Mouse (Mus musculus): ENCODE measurements around the gene Ube2o. TPM values are rescaled to one million over a fixed set of nuclear protein-coding genes. Genes with fewer than 3 reads are reported as not detected.
"Not testable (repeated sequence)": the region's sequence is repeated elsewhere in the genome, so short reads cannot be mapped to it uniquely, and the experiment has no call there.

The Ube2o gene
- polyA plus RNA-seq, 1 experiment from 2014 or later = 17.2 TPM

DNA sequence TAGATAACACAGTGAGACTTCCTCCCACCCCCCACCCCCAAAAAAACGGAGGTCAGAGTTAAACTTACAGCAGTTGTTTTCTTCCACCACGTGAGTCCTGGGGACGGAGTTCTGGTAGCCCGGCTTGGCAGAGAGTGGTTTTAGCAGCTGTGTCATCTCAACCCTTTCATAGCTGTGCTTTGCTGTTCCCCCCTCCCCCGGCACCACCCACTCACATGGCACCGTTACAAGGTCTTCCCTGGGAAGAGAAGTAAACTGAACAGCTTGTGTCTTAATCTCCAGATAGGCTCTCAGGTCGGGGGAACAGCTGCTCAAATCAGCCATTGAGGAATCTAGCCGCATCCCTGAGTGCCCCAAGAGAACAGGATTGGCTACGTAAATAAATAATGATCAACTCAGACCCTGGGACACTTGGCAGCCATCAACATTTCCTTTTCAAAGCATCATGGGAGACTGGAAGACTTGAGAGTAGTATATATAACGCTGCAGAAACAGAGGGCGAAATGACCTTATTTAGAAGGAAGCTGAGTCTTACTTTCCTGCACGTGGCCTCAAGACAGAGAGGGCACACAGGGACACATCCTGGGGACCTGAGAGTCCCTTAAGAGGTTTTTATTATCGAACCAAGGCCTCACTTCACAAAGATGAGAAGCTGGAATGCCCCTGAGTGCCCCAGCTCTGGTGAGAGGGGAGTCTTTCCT lies 86.6 kb downstream of the Ube2o start:
- DNase-seq (ENCODE audit: low spot score) (peak; percentile 10), ATAC-seq (replicated peaks; ENCODE audit: insufficient number of reproducible peaks, low FRiP score, low TSS enrichment, low read depth) (no peak)
- H3K4me1 ChIP-seq (ENCODE audit: control insufficient read depth, insufficient read depth, low read length) = no peaks in the 10 kb centered on the region
- H3K4me3 ChIP-seq (ENCODE audit: low read depth, low read length) = no peak overlapping the region
- H3K36me3 ChIP-seq (replicated peaks; ENCODE audit: control insufficient read depth, insufficient read depth, low read depth, low read length) = no peaks in the 10 kb centered on the region
- no peaks in the 10 kb centered on the region for H3K9me3 ChIP-seq (replicated peaks; ENCODE audit: control insufficient read depth, low read length)
- no peaks in the 10 kb centered on the region for H3K27me3 ChIP-seq (ENCODE audit: control insufficient read depth, insufficient read depth, low read length)
- no peak overlapping the region for H3K4me2 ChIP-seq (ENCODE audit: low read depth, low read length)
- H3K27ac ChIP-seq (replicated peaks; ENCODE audit: low read depth, low read length) = no peak overlapping the region
- 59% methylated on average over 13 of the region's 13 CpGs for WGBS
- no peak overlapping the region for H3K9ac ChIP-seq (replicated peaks; ENCODE audit: low read length)

DNA sequence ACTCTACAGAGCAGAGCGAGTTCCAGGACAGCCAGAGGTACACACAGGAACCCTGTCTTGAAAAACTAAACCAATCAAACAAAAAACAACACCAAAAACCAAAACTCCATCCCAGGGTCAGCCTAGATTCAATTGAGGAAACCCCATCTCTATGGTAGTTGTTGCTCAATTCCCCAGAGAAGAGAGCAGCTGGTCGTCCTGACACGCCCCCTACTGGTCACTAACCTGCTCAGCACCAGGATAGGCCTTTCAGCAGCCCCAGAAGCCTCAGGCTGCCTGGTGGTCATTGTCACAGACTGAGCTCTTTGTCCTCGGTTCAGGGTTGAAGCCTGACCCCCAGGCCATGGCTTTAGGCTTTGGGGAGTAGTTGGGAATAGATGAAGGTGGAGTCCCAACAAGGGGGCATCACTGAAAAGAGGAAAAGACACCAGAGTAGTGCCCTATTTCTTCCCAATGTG lies 87.4 kb downstream of the Ube2o start, which contains the start of gene Prpsap1:
TSS of gene Prpsap1 (minus strand) at position 408 of the 458 bp plus-strand sequence.
- Histone ChIP-seq H3K9me3 (replicated peaks; ENCODE audit: control insufficient read depth, low read length) (no peaks in the 10 kb centered on the region), H3K27me3 (ENCODE audit: control insufficient read depth, insufficient read depth, low read length) (no peaks in the 10 kb centered on the region), H3K27ac (replicated peaks; ENCODE audit: low read depth, low read length) (no peak within 1 kb of the TSS), H3K4me1 (ENCODE audit: control insufficient read depth, insufficient read depth, low read length) (no peaks in the 10 kb centered on the region), H3K9ac (replicated peaks; ENCODE audit: low read length) (no peak within 1 kb of the TSS), H3K36me3 (replicated peaks; ENCODE audit: control insufficient read depth, insufficient read depth, low read depth, low read length) (no peaks in the 10 kb centered on the region), H3K4me3 (ENCODE audit: low read depth, low read length) (no peak within 1 kb of the TSS), H3K4me2 (ENCODE audit: low read depth, low read length) (no peak within 1 kb of the TSS)
- no peak for ATAC-seq (replicated peaks; ENCODE audit: insufficient number of reproducible peaks, low FRiP score, low TSS enrichment, low read depth)
- DNase-seq (ENCODE audit: low spot score) = peak; percentile 69
- 23% methylated on average over 4 of the region's 4 CpGs for WGBS

DNA sequence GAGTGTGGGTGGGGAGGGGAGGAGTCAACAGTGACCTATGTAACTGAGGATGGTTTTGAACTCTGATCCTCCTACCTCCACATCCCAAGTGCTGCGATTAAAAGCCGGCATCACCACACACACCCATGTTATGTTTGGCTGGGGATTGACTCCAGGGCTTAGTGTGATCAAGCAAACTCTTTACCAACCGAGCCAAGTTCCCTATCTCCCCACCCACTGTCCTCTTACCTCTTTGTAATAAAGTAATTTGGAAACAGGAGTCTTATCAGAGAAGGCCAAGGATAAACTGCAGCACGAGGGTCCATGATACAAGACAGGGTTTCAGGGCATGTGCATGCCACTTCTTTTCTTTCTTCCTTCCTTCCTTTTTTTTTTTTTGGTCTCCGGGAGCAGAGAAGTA lies 88.1 kb downstream of the Ube2o start:
- no peaks in the 10 kb centered on the region for H3K4me1 ChIP-seq (ENCODE audit: control insufficient read depth, insufficient read depth, low read length)
- no peak overlapping the region for H3K4me2 ChIP-seq (ENCODE audit: low read depth, low read length)
- no peaks in the 10 kb centered on the region for H3K27me3 ChIP-seq (ENCODE audit: control insufficient read depth, insufficient read depth, low read length)
- DNase-seq (ENCODE audit: low spot score) (no peak), ATAC-seq (replicated peaks; ENCODE audit: insufficient number of reproducible peaks, low FRiP score, low TSS enrichment, low read depth) (no peak)
- no peak overlapping the region for H3K9ac ChIP-seq (replicated peaks; ENCODE audit: low read length)
- no peaks in the 10 kb centered on the region for H3K9me3 ChIP-seq (replicated peaks; ENCODE audit: control insufficient read depth, low read length)
- WGBS = 85% methylated on average over 5 of the region's 5 CpGs
- H3K4me3 ChIP-seq (ENCODE audit: low read depth, low read length) = no peak overlapping the region
- no peak overlapping the region for H3K27ac ChIP-seq (replicated peaks; ENCODE audit: low read depth, low read length)
- no peaks in the 10 kb centered on the region for H3K36me3 ChIP-seq (replicated peaks; ENCODE audit: control insufficient read depth, insufficient read depth, low read depth, low read length)

DNA sequence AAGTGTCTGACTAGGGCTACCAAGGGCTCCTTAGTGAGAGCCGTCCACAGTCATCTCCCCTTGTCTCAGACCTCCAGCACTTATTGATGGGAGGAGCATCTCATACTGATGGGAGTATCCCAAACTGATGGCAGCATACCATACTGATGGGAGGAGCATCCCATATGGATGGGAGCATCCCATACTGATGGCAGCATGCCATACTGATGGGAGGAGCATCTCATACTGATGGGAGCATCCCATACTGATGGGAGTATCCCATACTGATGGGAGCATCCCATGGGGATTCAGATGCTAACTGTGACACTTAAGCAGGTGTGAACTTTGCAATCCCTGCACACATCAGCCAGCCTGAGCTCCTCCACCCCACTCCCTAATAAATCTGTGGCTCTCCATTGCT lies 88.7 kb downstream of the Ube2o start:
- H3K4me3 ChIP-seq (ENCODE audit: low read depth, low read length); H3K4me2 ChIP-seq (ENCODE audit: low read depth, low read length); H3K9me3 ChIP-seq (replicated peaks; ENCODE audit: control insufficient read depth, low read length); H3K36me3 ChIP-seq (replicated peaks; ENCODE audit: control insufficient read depth, insufficient read depth, low read depth, low read length); H3K4me1 ChIP-seq (ENCODE audit: control insufficient read depth, insufficient read depth, low read length); ATAC-seq (replicated peaks; ENCODE audit: insufficient number of reproducible peaks, low FRiP score, low TSS enrichment, low read depth); H3K27ac ChIP-seq (replicated peaks; ENCODE audit: low read depth, low read length); H3K27me3 ChIP-seq (ENCODE audit: control insufficient read depth, insufficient read depth, low read length); H3K9ac ChIP-seq (replicated peaks; ENCODE audit: low read length); DNase-seq (ENCODE audit: low spot score): not testable (repeated sequence)
- WGBS = 70% methylated on average over 1 of the region's 1 CpGs

DNA sequence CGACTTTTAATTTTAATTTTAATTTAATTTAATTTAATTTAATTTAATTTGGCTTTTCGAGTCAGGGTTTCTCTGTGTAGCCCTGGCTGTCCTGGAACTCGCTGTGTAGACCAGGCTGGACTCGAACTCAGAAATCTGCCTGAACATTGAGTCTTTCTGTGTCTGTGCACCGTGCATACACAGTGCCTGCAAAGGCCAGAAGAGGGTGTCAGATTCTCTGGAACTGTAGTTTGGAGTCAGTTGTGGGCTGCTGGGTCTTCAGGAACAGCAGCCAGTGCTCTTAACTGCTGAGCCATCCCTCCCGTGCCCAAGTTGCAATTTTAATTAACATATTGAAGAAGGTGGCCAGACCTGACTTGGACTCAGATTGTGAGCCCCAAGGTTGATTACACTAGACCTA lies 89.9 kb downstream of the Ube2o start:
- Histone ChIP-seq H3K36me3 (replicated peaks; ENCODE audit: control insufficient read depth, insufficient read depth, low read depth, low read length) (no peaks in the 10 kb centered on the region; the same call in 1 of the 2 replicates), H3K27ac (replicated peaks; ENCODE audit: low read depth, low read length) (no peak overlapping the region), H3K4me2 (ENCODE audit: low read depth, low read length) (no peak overlapping the region), H3K27me3 (ENCODE audit: control insufficient read depth, insufficient read depth, low read length) (no peaks in the 10 kb centered on the region), H3K9ac (replicated peaks; ENCODE audit: low read length) (no peak overlapping the region), H3K9me3 (replicated peaks; ENCODE audit: control insufficient read depth, low read length) (no peaks in the 10 kb centered on the region), H3K4me1 (ENCODE audit: control insufficient read depth, insufficient read depth, low read length) (no peaks in the 10 kb centered on the region), H3K4me3 (ENCODE audit: low read depth, low read length) (no peak overlapping the region)
- ATAC-seq (replicated peaks; ENCODE audit: insufficient number of reproducible peaks, low FRiP score, low TSS enrichment, low read depth) (no peak), DNase-seq (ENCODE audit: low spot score) (peak; percentile 17)
- 64% methylated on average over 6 of the region's 6 CpGs for WGBS

DNA sequence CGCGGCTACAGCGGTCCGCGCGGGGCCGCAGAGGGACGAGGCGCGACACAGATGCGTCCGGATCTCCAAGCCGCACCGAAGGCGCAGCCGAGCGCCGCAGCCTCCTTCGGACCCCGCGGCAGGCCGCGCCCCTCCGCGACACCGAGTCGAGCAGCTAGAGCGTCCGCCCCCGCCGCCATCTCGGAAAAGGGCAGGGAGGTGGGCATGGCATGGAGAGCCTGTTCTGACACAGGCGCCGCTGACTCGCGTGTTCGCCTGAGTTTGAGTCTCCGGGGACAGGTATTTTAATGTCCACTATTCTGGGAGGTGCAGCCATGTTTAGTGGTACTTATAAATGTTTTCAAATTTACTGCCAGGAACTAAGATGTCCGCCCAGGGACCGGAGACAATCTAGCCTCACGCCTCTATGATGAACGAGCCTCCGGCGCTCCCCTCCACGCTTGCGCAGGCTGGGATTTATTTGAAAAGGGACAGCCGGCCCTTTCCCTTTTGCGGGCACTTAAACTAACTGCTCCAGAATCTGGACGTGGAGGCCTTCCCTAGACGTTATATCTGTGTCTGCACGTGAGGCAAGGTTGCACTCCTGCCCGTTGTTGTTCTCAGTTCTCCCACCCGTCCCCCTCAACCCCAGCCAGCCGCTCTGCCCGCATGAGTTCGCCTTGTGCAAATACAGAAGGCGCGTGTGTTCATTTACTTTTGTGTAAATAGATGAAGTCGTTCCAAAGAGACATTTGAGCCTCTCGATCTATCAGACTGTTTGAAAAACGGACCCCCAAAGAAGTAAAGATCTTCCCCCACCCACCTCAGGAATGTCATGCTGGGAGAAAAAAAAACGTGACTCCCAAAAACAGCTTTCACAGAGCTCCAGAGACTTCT lies 90.8 kb downstream of the Ube2o start:
- H3K27me3 ChIP-seq (ENCODE audit: control insufficient read depth, insufficient read depth, low read length) = no peaks in the 10 kb centered on the region
- peak overlapping the region; percentile 86 for H3K27ac ChIP-seq (replicated peaks; ENCODE audit: low read depth, low read length)
- peak overlapping the region; percentile 95 for H3K9ac ChIP-seq (replicated peaks; ENCODE audit: low read length)
- peaks cover 8% of the 10 kb centered on the region; the same call in 1 of the 2 replicates for H3K36me3 ChIP-seq (replicated peaks; ENCODE audit: control insufficient read depth, insufficient read depth, low read depth, low read length)
- peak; percentile 89 for ATAC-seq (replicated peaks; ENCODE audit: insufficient number of reproducible peaks, low FRiP score, low TSS enrichment, low read depth)
- no peaks in the 10 kb centered on the region for H3K9me3 ChIP-seq (replicated peaks; ENCODE audit: control insufficient read depth, low read length)
- WGBS = 0% methylated on average over 62 of the region's 62 CpGs
- H3K4me1 ChIP-seq (ENCODE audit: control insufficient read depth, insufficient read depth, low read length) = no peaks in the 10 kb centered on the region
- H3K4me3 ChIP-seq (ENCODE audit: low read depth, low read length) = peak overlapping the region; percentile 96
- H3K4me2 ChIP-seq (ENCODE audit: low read depth, low read length) = peak overlapping the region; percentile 76
- peak; percentile 95 for DNase-seq (ENCODE audit: low spot score)

DNA sequence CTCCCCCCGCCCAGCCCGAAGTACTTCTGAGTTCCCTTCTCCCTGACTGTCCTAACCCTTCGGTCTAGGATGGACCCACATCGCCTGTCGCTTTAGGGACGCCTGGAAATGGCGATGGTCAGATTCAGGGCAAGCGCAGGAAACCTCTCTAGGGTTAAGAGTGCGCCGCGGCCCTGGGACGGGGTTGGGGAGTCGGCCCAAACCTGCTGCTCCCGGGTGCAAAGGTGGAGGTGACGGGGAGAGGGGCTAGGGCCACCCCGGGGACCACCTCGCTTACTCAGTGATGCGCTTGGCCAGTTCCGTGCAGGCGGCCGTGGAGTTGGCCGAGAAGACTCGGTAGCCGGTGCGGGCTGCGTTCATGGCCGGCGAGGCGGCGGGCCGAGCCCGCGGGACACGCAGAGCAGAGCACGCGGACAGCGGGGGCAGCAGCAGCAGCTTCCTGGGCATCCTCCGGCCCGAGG lies 91.4 kb downstream of the Ube2o start:
- ATAC-seq (replicated peaks; ENCODE audit: insufficient number of reproducible peaks, low FRiP score, low TSS enrichment, low read depth) = peak; percentile 49
- peak; percentile 46 for DNase-seq (ENCODE audit: low spot score)
- peak overlapping the region; percentile 76 for H3K4me2 ChIP-seq (ENCODE audit: low read depth, low read length)
- WGBS = under 1% methylated on average over 39 of the region's 39 CpGs
- peak overlapping the region; percentile 86 for H3K27ac ChIP-seq (replicated peaks; ENCODE audit: low read depth, low read length)
- H3K27me3 ChIP-seq (ENCODE audit: control insufficient read depth, insufficient read depth, low read length) = no peaks in the 10 kb centered on the region
- no peaks in the 10 kb centered on the region for H3K9me3 ChIP-seq (replicated peaks; ENCODE audit: control insufficient read depth, low read length)
- no peaks in the 10 kb centered on the region for H3K4me1 ChIP-seq (ENCODE audit: control insufficient read depth, insufficient read depth, low read length)
- H3K36me3 ChIP-seq (replicated peaks; ENCODE audit: control insufficient read depth, insufficient read depth, low read depth, low read length) = peaks cover 12% of the 10 kb centered on the region
- peak overlapping the region; percentile 96 for H3K4me3 ChIP-seq (ENCODE audit: low read depth, low read length)
- H3K9ac ChIP-seq (replicated peaks; ENCODE audit: low read length) = peak overlapping the region; percentile 95

All from embryonic facial prominence, embryonic 11.5 days (tissue).